Mouse (Mus musculus): ENCODE measurements at regions not wholly inside any gene's neighbourhood (a gene's known extent, or its start where the extent isn't known, plus 50 kb on each side); places are given as distances from the start of the nearest gene placed in this dataset.

GRCm38 (mm10) chr2:179024225-179024624, 418.0 kb upstream of the Cdh4 start:
- Histone ChIP-seq H3K4me2 (replicated peaks) (no peak overlapping the region), H3K27me3 (replicated peaks) (no peaks in the 10 kb centered on the region), H3K9me3 (no peaks in the 10 kb centered on the region), H3K9ac (no peak overlapping the region), H3K27ac (no peak overlapping the region), H3K4me3 (replicated peaks) (no peak overlapping the region), H3K36me3 (no peaks in the 10 kb centered on the region), H3K4me1 (replicated peaks) (no peaks in the 10 kb centered on the region)
- WGBS: 44% methylated on average over 3 of the region's 3 CpGs
- ATAC-seq: no peak; the same call in 1 of the 2 replicates

- WGBS: 80% methylated on average over 2 of the region's 2 CpGs
- no peaks in the 10 kb centered on the region for H3K36me3 ChIP-seq
- H3K4me2 ChIP-seq (replicated peaks): no peak overlapping the region
- H3K4me3 ChIP-seq (replicated peaks): no peak overlapping the region
- ATAC-seq: no peak
- no peaks in the 10 kb centered on the region for H3K27me3 ChIP-seq (replicated peaks)
- H3K27ac ChIP-seq: no peak overlapping the region
- H3K9ac ChIP-seq: no peak overlapping the region
- H3K4me1 ChIP-seq (replicated peaks): no peaks in the 10 kb centered on the region
- no peaks in the 10 kb centered on the region for H3K9me3 ChIP-seq
Observed at GRCm38 (mm10) chr2:179033171-179033570, 409.1 kb upstream of the Cdh4 start.

- H3K9ac ChIP-seq: no peak overlapping the region
- H3K36me3 ChIP-seq: no peaks in the 10 kb centered on the region
- no peak for ATAC-seq
- no peaks in the 10 kb centered on the region for H3K27me3 ChIP-seq (replicated peaks)
- WGBS: 42% methylated on average over 6 of the region's 6 CpGs
- H3K4me3 ChIP-seq (replicated peaks): no peak overlapping the region
- no peaks in the 10 kb centered on the region for H3K4me1 ChIP-seq (replicated peaks)
- no peaks in the 10 kb centered on the region for H3K9me3 ChIP-seq
- no peak overlapping the region for H3K4me2 ChIP-seq (replicated peaks)
- no peak overlapping the region for H3K27ac ChIP-seq
Observed at GRCm38 (mm10) chr2:179035446-179035845, 406.8 kb upstream of the Cdh4 start.

GRCm38 (mm10) chr2:179039697-179040096, 402.5 kb upstream of the Cdh4 start:
- H3K4me1 ChIP-seq (replicated peaks): no peaks in the 10 kb centered on the region
- H3K9ac ChIP-seq: no peak overlapping the region
- ATAC-seq: no peak
- no peak overlapping the region for H3K4me2 ChIP-seq (replicated peaks)
- H3K36me3 ChIP-seq: no peaks in the 10 kb centered on the region
- H3K27me3 ChIP-seq (replicated peaks): no peaks in the 10 kb centered on the region
- 55% methylated on average over 2 of the region's 2 CpGs for WGBS
- no peak overlapping the region for H3K27ac ChIP-seq
- no peaks in the 10 kb centered on the region for H3K9me3 ChIP-seq
- H3K4me3 ChIP-seq (replicated peaks): no peak overlapping the region

- Histone ChIP-seq H3K27ac (no peak overlapping the region), H3K4me2 (replicated peaks) (no peak overlapping the region), H3K27me3 (replicated peaks) (no peaks in the 10 kb centered on the region), H3K9ac (no peak overlapping the region), H3K9me3 (no peaks in the 10 kb centered on the region), H3K36me3 (no peaks in the 10 kb centered on the region), H3K4me3 (replicated peaks) (no peak overlapping the region), H3K4me1 (replicated peaks) (no peaks in the 10 kb centered on the region)
- no peak for ATAC-seq
- WGBS: 69% methylated on average over 4 of the region's 4 CpGs
Observed at GRCm38 (mm10) chr2:179043671-179044070, 398.6 kb upstream of the Cdh4 start.

GRCm38 (mm10) chr2:179045361-179045760, 396.9 kb upstream of the Cdh4 start:
- no peak overlapping the region for H3K4me2 ChIP-seq (replicated peaks)
- H3K4me1 ChIP-seq (replicated peaks): no peaks in the 10 kb centered on the region
- H3K9me3 ChIP-seq: no peaks in the 10 kb centered on the region
- no peaks in the 10 kb centered on the region for H3K27me3 ChIP-seq (replicated peaks)
- no peak overlapping the region for H3K27ac ChIP-seq
- H3K4me3 ChIP-seq (replicated peaks): no peak overlapping the region
- no peak overlapping the region for H3K9ac ChIP-seq
- H3K36me3 ChIP-seq: no peaks in the 10 kb centered on the region
- 78% methylated on average over 1 of the region's 1 CpGs for WGBS
- no peak for ATAC-seq

GRCm38 (mm10) chr2:179054441-179054840, 387.8 kb upstream of the Cdh4 start:
- no peak overlapping the region for H3K9ac ChIP-seq
- H3K4me3 ChIP-seq (replicated peaks): no peak overlapping the region
- H3K36me3 ChIP-seq: no peaks in the 10 kb centered on the region
- no peaks in the 10 kb centered on the region for H3K4me1 ChIP-seq (replicated peaks)
- no peak for ATAC-seq
- no peaks in the 10 kb centered on the region for H3K9me3 ChIP-seq
- 55% methylated on average over 8 of the region's 8 CpGs for WGBS
- H3K27me3 ChIP-seq (replicated peaks): no peaks in the 10 kb centered on the region
- no peak overlapping the region for H3K27ac ChIP-seq
- H3K4me2 ChIP-seq (replicated peaks): no peak overlapping the region

GRCm38 (mm10) chr2:179064616-179065015, 377.6 kb upstream of the Cdh4 start:
- no peak overlapping the region for H3K4me3 ChIP-seq (replicated peaks)
- no peak overlapping the region for H3K27ac ChIP-seq
- no peak for ATAC-seq
- H3K9me3 ChIP-seq: no peaks in the 10 kb centered on the region
- no peaks in the 10 kb centered on the region for H3K4me1 ChIP-seq (replicated peaks)
- no peaks in the 10 kb centered on the region for H3K36me3 ChIP-seq
- no peak overlapping the region for H3K9ac ChIP-seq
- WGBS: 49% methylated on average over 8 of the region's 8 CpGs
- no peaks in the 10 kb centered on the region for H3K27me3 ChIP-seq (replicated peaks)
- no peak overlapping the region for H3K4me2 ChIP-seq (replicated peaks)

- Histone ChIP-seq H3K27me3 (replicated peaks) (no peaks in the 10 kb centered on the region), H3K4me2 (replicated peaks) (no peak overlapping the region), H3K4me1 (replicated peaks) (no peaks in the 10 kb centered on the region), H3K36me3 (no peaks in the 10 kb centered on the region), H3K27ac (no peak overlapping the region), H3K9ac (no peak overlapping the region), H3K9me3 (no peaks in the 10 kb centered on the region), H3K4me3 (replicated peaks) (no peak overlapping the region)
- no peak for ATAC-seq
- WGBS: 70% methylated on average over 6 of the region's 6 CpGs
Observed at GRCm38 (mm10) chr2:179069520-179069919, 372.7 kb upstream of the Cdh4 start.

GRCm38 (mm10) chr2:179070346-179070745, 371.9 kb upstream of the Cdh4 start:
- H3K9me3 ChIP-seq: no peaks in the 10 kb centered on the region
- no peaks in the 10 kb centered on the region for H3K36me3 ChIP-seq
- H3K27ac ChIP-seq: no peak overlapping the region
- H3K27me3 ChIP-seq (replicated peaks): no peaks in the 10 kb centered on the region
- no peak for ATAC-seq
- WGBS: 50% methylated on average over 1 of the region's 1 CpGs
- H3K4me3 ChIP-seq (replicated peaks): no peak overlapping the region
- H3K4me1 ChIP-seq (replicated peaks): no peaks in the 10 kb centered on the region
- no peak overlapping the region for H3K4me2 ChIP-seq (replicated peaks)
- no peak overlapping the region for H3K9ac ChIP-seq

- H3K36me3 ChIP-seq: no peaks in the 10 kb centered on the region
- ATAC-seq: no peak
- H3K27ac ChIP-seq: no peak overlapping the region
- 69% methylated on average over 13 of the region's 13 CpGs for WGBS
- no peak overlapping the region for H3K4me2 ChIP-seq (replicated peaks)
- no peak overlapping the region for H3K4me3 ChIP-seq (replicated peaks)
- no peaks in the 10 kb centered on the region for H3K27me3 ChIP-seq (replicated peaks)
- no peaks in the 10 kb centered on the region for H3K9me3 ChIP-seq
- H3K4me1 ChIP-seq (replicated peaks): no peaks in the 10 kb centered on the region
- H3K9ac ChIP-seq: no peak overlapping the region
Observed at GRCm38 (mm10) chr2:179080462-179081274, 361.6 kb upstream of the Cdh4 start.

GRCm38 (mm10) chr2:179086915-179087314, 355.3 kb upstream of the Cdh4 start:
- Histone ChIP-seq H3K4me3 (replicated peaks) (no peak overlapping the region), H3K27ac (no peak overlapping the region), H3K4me1 (replicated peaks) (no peaks in the 10 kb centered on the region), H3K9ac (no peak overlapping the region), H3K36me3 (no peaks in the 10 kb centered on the region), H3K4me2 (replicated peaks) (no peak overlapping the region), H3K9me3 (no peaks in the 10 kb centered on the region), H3K27me3 (replicated peaks) (no peaks in the 10 kb centered on the region)
- 79% methylated on average over 9 of the region's 9 CpGs for WGBS
- ATAC-seq: no peak

- H3K27ac ChIP-seq: no peak overlapping the region
- no peaks in the 10 kb centered on the region for H3K4me1 ChIP-seq (replicated peaks)
- H3K4me3 ChIP-seq (replicated peaks): no peak overlapping the region
- no peak for ATAC-seq
- WGBS: 73% methylated on average over 3 of the region's 3 CpGs
- H3K27me3 ChIP-seq (replicated peaks): no peaks in the 10 kb centered on the region
- H3K9ac ChIP-seq: no peak overlapping the region
- H3K36me3 ChIP-seq: no peaks in the 10 kb centered on the region
- H3K9me3 ChIP-seq: no peaks in the 10 kb centered on the region
- H3K4me2 ChIP-seq (replicated peaks): no peak overlapping the region
Observed at GRCm38 (mm10) chr2:179091480-179091879, 350.8 kb upstream of the Cdh4 start.
